Mouse (Mus musculus): Measurements from ENCODE around the gene Ddx39.

The Ddx39 gene

GRCm38 (mm10) chr8:83699566-83699965 is 15.4 kb upstream of the Ddx39 start:
- no peak for DNase-seq (ENCODE audit: low spot score)

DNA sequence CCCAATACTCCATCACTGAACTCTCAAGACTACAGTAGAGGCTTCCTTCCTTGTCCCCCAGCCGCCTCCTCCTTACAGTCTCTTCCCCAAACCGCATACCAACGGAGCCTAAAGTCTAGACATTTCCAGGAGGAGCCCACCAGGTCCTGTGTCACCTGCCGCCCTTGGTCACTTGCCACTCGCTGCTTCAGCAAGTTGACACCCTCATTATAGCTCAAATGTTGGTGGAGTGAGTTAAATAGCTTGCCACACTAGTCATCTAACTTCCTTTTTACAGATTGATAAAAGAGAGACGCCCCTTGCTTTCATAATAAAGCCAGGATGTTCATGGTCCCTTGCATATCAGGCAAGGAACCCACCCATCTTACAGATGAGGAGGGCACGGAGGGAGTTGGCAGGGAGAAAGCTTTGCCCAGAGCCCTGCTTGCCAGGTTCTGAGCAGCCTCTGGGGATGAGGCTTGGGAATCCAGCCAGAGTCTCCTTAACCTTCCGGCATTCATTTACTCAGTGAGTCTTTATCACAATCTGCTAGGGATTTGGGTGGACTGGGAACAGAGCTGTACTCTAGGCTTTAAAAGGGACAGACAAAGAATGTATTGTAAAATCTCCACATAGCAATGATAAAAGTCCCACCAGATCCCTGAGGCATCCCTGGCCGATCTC is 14.4 kb upstream of the Ddx39 start:
- DNase-seq (ENCODE audit: low spot score): no peak

GRCm38 (mm10) chr8:83703426-83703825 is 11.6 kb upstream of the Ddx39 start:
- DNase-seq (ENCODE audit: low spot score): no peak

- DNase-seq (ENCODE audit: low spot score): no peak
Measured at GRCm38 (mm10) chr8:83706411-83706810, 8.6 kb upstream of the Ddx39 start.

GRCm38 (mm10) chr8:83707554-83707953 is 7.4 kb upstream of the Ddx39 start:
- DNase-seq (ENCODE audit: low spot score): no peak

- no peak for DNase-seq (ENCODE audit: low spot score)
Measured at GRCm38 (mm10) chr8:83714676-83715030, 324 bp upstream of the Ddx39 start.

GRCm38 (mm10) chr8:83715771-83716170 is 794 bp downstream of the Ddx39 start:
- DNase-seq (ENCODE audit: low spot score): no peak

GRCm38 (mm10) chr8:83716563-83716962 is 1.6 kb downstream of the Ddx39 start:
- no peak for DNase-seq (ENCODE audit: low spot score)

- DNase-seq (ENCODE audit: low spot score): no peak
Measured at GRCm38 (mm10) chr8:83719048-83719447, 4.1 kb downstream of the Ddx39 start.

- no peak for DNase-seq (ENCODE audit: low spot score)
Measured at GRCm38 (mm10) chr8:83719693-83720092, 4.7 kb downstream of the Ddx39 start.

DNA sequence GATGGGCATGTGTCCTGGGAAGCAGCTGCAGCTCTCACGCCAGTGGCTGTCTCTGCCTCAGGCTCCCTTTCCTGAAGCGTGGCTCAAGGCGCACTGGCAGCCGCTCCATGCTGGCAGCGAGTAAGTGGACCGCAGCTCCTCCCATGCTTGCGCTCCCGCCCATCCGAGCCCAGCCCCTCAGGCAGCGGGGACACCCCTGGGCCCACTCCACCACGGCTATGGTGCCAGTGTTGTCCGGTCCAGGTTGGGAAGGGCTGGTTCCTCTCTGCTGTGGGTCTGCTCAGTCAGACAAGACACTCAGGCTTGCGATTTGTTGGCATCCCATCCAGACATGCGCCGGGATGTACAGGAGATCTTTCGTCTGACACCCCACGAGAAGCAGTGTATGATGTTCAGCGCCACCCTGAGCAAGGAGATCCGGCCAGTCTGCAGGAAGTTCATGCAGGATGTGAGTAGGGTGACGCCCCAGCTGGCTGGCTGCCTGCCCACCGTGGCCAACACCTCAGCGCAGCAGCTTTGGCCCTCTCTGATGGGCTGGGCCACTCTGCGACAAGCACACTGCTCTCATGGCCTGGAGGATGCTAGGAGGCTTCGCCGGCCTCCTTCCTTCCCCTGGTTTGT is 6.5 kb downstream of the Ddx39 start:
- no peak for DNase-seq (ENCODE audit: low spot score)

- DNase-seq (ENCODE audit: low spot score): no peak
Measured at GRCm38 (mm10) chr8:83722631-83723030, 7.7 kb downstream of the Ddx39 start.

GRCm38 (mm10) chr8:83723447-83724083 is 8.6 kb downstream of the Ddx39 start:
- DNase-seq (ENCODE audit: low spot score): no peak

DNA sequence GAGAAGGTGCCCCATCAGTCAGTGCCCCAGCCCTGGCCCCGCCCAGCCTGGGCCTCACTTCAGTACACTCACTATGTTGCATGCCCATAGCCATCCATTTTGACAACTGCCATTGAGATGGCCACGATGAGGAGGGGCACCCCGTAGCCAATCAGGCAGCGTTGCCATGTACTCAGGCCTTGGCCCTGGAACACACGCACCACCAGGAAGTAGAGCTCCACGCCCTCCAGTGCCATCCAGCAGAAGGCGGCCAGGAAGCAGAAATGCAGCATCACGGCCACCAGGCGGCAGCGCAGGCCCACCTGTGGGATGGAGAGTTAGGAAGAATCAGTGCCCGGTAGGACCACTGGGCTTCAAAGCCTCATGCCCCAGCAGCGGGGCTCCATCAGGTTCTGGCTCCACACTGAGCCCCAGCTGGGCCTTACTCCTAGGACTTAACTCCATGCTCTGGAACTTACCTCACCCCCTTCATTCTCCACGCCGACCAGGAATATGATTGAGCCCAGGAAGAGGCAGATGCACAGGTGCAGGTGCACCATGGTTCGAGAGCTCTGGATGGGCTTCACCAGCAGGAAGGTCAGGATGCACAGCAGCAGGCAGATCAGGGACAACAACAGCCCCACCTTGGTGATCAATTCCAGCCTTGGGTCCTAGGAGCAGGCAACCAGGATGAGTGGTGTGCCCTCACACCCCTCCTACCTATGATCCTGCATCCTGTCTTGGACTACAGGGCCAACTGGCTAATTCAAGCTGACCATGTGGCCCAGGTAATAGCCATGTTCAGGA is 9.9 kb downstream of the Ddx39 start:
- DNase-seq (ENCODE audit: low spot score): peak; percentile 69

DNA sequence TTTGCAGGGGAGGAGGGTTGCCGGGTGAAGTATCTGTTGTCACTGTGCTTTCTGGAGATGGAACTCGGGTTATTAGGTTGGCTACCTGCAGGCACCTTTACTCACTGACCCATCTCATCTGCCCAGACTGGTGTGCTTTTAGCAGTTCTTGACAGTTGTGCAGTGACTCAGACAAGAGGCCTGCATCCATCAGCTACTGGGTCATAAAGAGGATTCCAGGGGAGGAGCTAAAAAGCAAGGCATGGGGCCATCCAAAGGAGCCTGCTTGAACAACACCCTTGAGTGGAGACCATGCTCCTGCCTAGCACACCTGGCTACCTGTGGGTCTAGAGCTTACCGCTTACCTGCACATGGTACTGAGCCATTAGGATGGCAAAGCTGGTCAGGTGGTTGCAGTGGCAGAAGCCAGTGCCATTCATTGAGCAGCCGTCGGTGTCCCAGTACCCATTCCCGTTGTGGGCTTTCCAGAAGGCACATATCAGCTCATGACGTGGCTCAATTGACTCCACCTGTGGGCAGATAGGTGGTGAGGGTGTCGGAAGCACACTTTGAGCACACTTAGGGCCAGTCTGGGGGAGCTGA is 10.6 kb downstream of the Ddx39 start:
- no peak for DNase-seq (ENCODE audit: low spot score)

- no peak for DNase-seq (ENCODE audit: low spot score)
Measured at GRCm38 (mm10) chr8:83729009-83729807, 14.2 kb downstream of the Ddx39 start.

GRCm38 (mm10) chr8:83731906-83732305 is 16.9 kb downstream of the Ddx39 start:
- no peak for DNase-seq (ENCODE audit: low spot score)

GRCm38 (mm10) chr8:83732919-83733318 is 17.9 kb downstream of the Ddx39 start:
- DNase-seq (ENCODE audit: low spot score): no peak

DNA sequence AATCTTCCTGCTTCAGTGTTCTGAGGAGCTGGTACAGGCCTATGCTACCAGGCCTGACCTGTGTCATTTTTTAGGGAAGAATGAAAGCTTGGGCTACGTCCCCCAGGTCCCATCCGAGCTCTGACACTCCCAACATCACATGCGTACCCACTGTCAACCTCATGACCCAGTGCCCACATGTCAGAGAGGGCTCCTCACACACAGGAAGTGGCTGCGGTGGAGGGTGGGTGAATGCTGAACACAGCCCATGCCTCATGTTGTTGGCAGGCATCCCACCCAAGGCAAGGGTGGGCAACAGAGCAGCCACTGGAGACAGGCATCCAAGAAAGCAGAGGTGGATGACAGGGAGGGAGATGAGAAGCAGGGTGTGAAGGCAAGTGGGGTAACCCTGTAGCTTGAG is 21.7 kb downstream of the Ddx39 start:
- no peak for DNase-seq (ENCODE audit: low spot score)

DNA sequence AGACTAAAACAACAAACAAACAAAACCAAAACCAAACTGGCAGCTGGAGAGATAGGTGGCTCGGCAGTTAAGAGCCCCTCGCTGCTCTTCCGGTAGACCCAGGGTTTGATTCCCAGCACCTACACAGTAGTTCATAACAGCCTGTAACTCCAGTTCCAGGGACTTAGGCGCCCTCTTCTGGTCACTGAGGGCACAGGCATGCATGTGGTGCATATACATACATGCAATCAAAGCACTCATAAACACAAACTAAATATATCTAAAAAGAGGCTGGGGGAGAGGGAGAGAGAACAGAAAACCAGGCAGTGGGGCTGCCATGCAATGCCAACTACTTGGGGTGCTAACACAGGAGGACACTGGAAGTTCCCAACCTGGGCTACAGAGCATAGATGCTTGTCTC is 22.4 kb downstream of the Ddx39 start:
- DNase-seq (ENCODE audit: low spot score): no peak

- no peak for DNase-seq (ENCODE audit: low spot score)
Measured at GRCm38 (mm10) chr8:83737852-83738562, 23.0 kb downstream of the Ddx39 start.
